Mouse (Mus musculus) midbrain, embryonic 14.5 days (tissue): ENCODE data around the gene Hist1h2bp. TPM values are rescaled to one million over a fixed set of nuclear protein-coding genes. Genes with fewer than 3 reads are reported as not detected.
"Not testable (repeated sequence)": the region's sequence is repeated elsewhere in the genome, so short reads cannot be mapped to it uniquely, and the experiment has no call there.

Experiments used
- ATAC-seq: fragments of 200-750 bp; cut with Nextera tagmentation; 2 replicates; pipeline ENCODE4 v1.8.0; 2017; ENCODE audit warnings: moderate number of reproducible peaks, moderate library complexity; ENCODE audit not compliant: low FRiP score, low TSS enrichment
- DNase-seq: peaks from one replicate; pipeline ENCODE4 v3.0.0-alpha.2; 2015
- H3K27ac ChIP-seq: fragments of 300-500 bp; sonication (generic); replicated peaks from 2 replicates; pipeline ENCODE4 v1.5.1; 2014; ENCODE audit warnings: mild to moderate bottlenecking, low read depth, low read length, moderate library complexity
- H3K27me3 ChIP-seq: fragments of 300-500 bp; sonication (generic); 2 replicates; pipeline ENCODE4 v1.6.1; 2014; ENCODE audit warnings: low read length, control low read depth, mixed read lengths; ENCODE audit not compliant: control insufficient read depth, insufficient read depth
- H3K36me3 ChIP-seq: fragments of 300-500 bp; sonication (generic); 2 replicates; pipeline ENCODE4 v1.6.1; 2014; ENCODE audit warnings: low read length, control low read depth; ENCODE audit not compliant: control insufficient read depth, insufficient read depth
- H3K4me1 ChIP-seq: fragments of 300-500 bp; sonication (generic); 2 replicates; pipeline ENCODE4 v1.6.1; 2014; ENCODE audit warnings: mild to moderate bottlenecking, antibody characterized with exemption, low read length, control low read depth; ENCODE audit not compliant: control insufficient read depth, insufficient read depth
- H3K4me2 ChIP-seq: fragments of 300-500 bp; sonication (generic); 2 replicates; pipeline ENCODE4 v1.6.1; 2014; ENCODE audit warnings: mild to moderate bottlenecking, low read length, moderate library complexity
- H3K4me3 ChIP-seq: fragments of 300-500 bp; sonication (generic); replicated peaks from 2 replicates; pipeline ENCODE4 v1.5.1; 2014; ENCODE audit warnings: low read depth, low read length
- H3K9ac ChIP-seq: fragments of 300-500 bp; sonication (generic); replicated peaks from 2 replicates; pipeline ENCODE4 v1.6.1; 2014; ENCODE audit warnings: mild to moderate bottlenecking, low read length, moderate library complexity
- H3K9me3 ChIP-seq: fragments of 300-500 bp; sonication (generic); 2 replicates; pipeline ENCODE4 v1.6.1; 2016; ENCODE audit warnings: low read length, control low read depth, mixed read lengths; ENCODE audit not compliant: control insufficient read depth
- WGBS: fragments of 180-500 bp; shearing (Covaris S2); extraction: QIAGEN DNeasy Blood & Tissue Kit; methylation state at CpG from one replicate; pipeline ENCODE4 v1.1.7; 2014; 5-methylcytosine and 5-hydroxymethylcytosine counted together
- polyA plus RNA-seq: library from polyadenylated mRNA; unstranded; fragments of >200 nt; fragmentation: Nextera tagmentation; extraction: Ambion mirVana; gene quantifications from 2 replicates; pipeline ENCODE4 v1.2.1, GENCODE M21; 2014

The Hist1h2bp gene
- polyA plus RNA-seq, 1 experiment from 2014 or later, result not detected

DNA sequence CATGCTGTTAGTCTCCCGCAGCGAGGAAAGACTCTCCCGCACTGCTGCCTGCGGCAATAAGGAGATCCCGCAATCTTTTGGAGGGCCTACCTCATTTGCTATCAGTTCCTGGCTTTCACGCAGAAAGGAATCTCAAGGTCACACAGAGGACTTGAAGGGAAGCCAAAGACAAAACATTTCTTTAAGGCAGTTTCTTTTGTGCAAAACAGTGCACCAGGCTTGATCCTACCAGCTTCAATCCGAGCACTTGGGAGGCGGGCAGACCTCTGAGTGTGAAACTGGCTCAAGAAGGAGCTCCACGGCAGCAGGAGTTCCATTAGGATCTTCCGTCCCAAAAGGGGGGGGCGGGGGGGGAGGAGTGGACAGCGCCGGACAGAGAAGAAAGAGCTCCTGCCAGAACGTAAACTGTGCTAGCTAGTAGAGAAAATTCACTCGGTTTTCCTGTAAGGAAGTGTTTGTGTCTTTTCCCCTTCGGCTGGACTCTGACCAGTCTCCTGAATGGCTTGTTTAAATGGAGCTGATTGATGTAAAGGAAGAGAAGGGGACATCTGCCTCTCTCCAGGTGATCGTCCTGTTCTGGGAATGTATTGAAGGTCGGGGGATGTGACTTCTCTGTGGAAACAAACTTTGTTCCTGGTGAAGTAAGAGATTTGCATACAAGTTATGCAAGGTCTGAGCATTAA, 3.5 kb downstream of the Hist1h2bp start:
- H3K9me3 ChIP-seq, result no peaks in the 10 kb centered on the region
- peak overlapping the region; percentile 33; the same call in 1 of the 2 replicates for H3K4me2 ChIP-seq
- H3K4me3 ChIP-seq, result no peak overlapping the region
- H3K4me1 ChIP-seq, result peaks cover 8% of the 10 kb centered on the region
- H3K36me3 ChIP-seq, result no peaks in the 10 kb centered on the region
- 9% methylated on average over 18 of the region's 18 CpGs for WGBS
- no peaks in the 10 kb centered on the region for H3K27me3 ChIP-seq
- no peak for ATAC-seq
- no peak overlapping the region for H3K9ac ChIP-seq
- DNase-seq, result peak; percentile 14
- no peak overlapping the region for H3K27ac ChIP-seq

- H3K36me3 ChIP-seq, result no peaks in the 10 kb centered on the region
- H3K4me1 ChIP-seq, result no peaks in the 10 kb centered on the region
- H3K27me3 ChIP-seq, result no peaks in the 10 kb centered on the region
- no peak overlapping the region for H3K4me2 ChIP-seq
- WGBS, result 92% methylated on average over 7 of the region's 7 CpGs
- ATAC-seq (no peak), DNase-seq (no peak)
- no peaks in the 10 kb centered on the region for H3K9me3 ChIP-seq
- H3K9ac ChIP-seq, result no peak overlapping the region
- H3K4me3 ChIP-seq, result no peak overlapping the region
- H3K27ac ChIP-seq, result no peak overlapping the region
These were observed 8.3 kb downstream of the Hist1h2bp start for GRCm38 (mm10) chr13:21795584-21795983.

DNA sequence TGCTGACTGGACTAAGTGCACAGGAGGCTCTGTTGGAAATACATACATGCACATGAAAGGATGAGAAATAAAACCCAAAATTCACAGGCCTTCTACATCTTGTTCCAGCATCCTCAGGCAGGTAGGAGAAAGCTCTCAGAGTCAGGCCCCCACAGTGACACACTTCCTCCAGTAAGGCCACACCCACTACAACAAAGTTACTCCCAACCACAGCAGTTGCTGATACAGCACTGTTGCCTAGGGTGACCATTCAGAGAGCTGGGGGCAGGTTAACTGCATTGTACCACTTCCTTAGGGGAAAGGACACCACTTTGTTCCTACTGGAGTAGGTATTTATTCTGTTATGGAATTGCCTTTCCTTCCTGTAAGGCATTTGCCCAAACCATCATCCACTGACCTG, 9.9 kb downstream of the Hist1h2bp start:
- not testable (repeated sequence) for H3K9me3 ChIP-seq, DNase-seq, H3K4me1 ChIP-seq, H3K27ac ChIP-seq, H3K36me3 ChIP-seq, H3K9ac ChIP-seq, H3K4me3 ChIP-seq, H3K4me2 ChIP-seq, H3K27me3 ChIP-seq, ATAC-seq

DNA sequence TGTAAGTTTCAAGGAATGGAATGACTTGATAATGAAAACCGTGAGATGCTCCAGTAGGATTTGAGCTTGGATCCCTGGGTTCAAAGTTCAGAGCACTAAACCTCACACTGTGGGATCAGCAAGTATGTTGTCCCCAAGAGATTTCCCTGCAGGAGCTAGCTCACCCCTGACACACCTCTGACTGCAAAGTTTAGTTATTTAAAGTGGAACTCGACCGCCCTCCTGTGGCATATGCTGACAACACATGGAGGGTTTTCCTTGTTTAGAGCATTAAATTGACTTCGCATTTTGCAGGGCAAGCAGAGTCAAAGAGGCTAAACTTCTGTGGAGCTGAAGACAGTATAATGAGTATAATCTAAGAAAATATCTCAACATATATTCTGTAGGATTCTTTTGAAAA, 15.8 kb downstream of the Hist1h2bp start:
- not testable (repeated sequence) for H3K4me1 ChIP-seq, H3K27me3 ChIP-seq, H3K4me2 ChIP-seq, H3K27ac ChIP-seq, H3K36me3 ChIP-seq, H3K4me3 ChIP-seq, H3K9ac ChIP-seq, H3K9me3 ChIP-seq, DNase-seq
- WGBS, result no CpG with 5 or more reads among the region's 4 CpGs
- ATAC-seq, result peak; percentile 76

- H3K27ac ChIP-seq, H3K4me3 ChIP-seq, H3K36me3 ChIP-seq, H3K9me3 ChIP-seq, DNase-seq, H3K27me3 ChIP-seq, H3K4me2 ChIP-seq, H3K4me1 ChIP-seq, H3K9ac ChIP-seq: not testable (repeated sequence)
- no CpG with 5 or more reads among the region's 23 CpGs for WGBS
- ATAC-seq, result peak; percentile 98
These were observed 22.8 kb downstream of the Hist1h2bp start, which contains the start of the genes Hist1h2bq and Hist1h2ao for GRCm38 (mm10) chr13:21810073-21810472. TSS of gene Hist1h2bq (minus strand) at chr13:21810197. TSS of gene Hist1h2ao (plus strand) at chr13:21810465.

GRCm38 (mm10) chr13:21811074-21811473, 23.8 kb downstream of the Hist1h2bp start:
- not testable (repeated sequence) for H3K27me3 ChIP-seq, H3K36me3 ChIP-seq, H3K27ac ChIP-seq, H3K9me3 ChIP-seq, DNase-seq, H3K4me3 ChIP-seq, H3K4me1 ChIP-seq, H3K4me2 ChIP-seq, H3K9ac ChIP-seq
- ATAC-seq, result 0 out of 2 replicates have a peak, but pooled peaks have one; percentile 7
- no CpG with 5 or more reads among the region's 8 CpGs for WGBS

DNA sequence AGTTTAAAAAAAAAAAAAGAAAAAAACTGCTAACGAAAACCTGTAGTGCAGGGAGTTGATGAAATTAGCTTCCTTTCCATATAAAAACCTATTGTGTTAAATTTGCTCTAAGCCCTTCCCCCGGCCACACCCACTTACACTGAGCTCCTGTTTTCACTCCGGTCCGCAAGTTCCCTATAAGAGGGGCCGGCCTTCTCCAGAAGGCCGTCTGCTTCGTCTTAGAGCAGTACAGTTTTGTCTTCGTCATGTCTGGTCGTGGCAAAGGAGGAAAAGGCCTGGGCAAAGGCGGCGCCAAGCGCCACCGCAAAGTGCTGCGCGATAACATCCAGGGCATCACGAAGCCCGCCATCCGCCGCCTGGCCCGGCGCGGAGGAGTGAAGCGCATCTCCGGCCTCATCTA, 24.3 kb downstream of the Hist1h2bp start, which contains the start of gene Hist1h4m:
TSS of gene Hist1h4m (plus strand) at position 208 of the 400 bp plus-strand sequence.
- ATAC-seq, result peak; percentile 71
- not testable (repeated sequence) for H3K9me3 ChIP-seq, H3K4me3 ChIP-seq, DNase-seq, H3K36me3 ChIP-seq, H3K4me1 ChIP-seq, H3K27me3 ChIP-seq, H3K9ac ChIP-seq, H3K27ac ChIP-seq
- WGBS, result no CpG with 5 or more reads among the region's 24 CpGs
- peak within 1 kb of the TSS; percentile 37 for H3K4me2 ChIP-seq

DNA sequence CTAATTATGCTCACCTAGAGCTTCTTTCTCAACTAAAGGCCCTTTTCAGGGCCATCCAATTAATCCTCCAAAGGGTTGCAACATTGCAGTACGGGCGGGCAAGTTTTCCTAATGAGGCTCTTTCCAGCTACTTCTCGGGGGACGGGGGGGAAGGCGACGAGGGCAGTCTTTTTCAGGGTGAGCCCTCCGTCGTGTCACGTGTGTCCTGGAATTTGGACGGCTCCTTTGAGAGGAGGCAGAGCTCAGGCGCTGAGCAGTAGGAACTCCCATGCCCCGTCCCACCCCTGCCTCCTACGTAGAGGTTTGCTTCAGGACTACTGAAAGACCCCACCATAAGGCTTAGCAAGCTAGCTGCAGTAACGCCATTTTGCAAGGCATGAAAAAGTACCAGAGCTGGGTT, 24.8 kb downstream of the Hist1h2bp start:
- not testable (repeated sequence) for H3K36me3 ChIP-seq, H3K9ac ChIP-seq, H3K27me3 ChIP-seq, DNase-seq, H3K4me3 ChIP-seq, H3K27ac ChIP-seq, H3K4me1 ChIP-seq, H3K9me3 ChIP-seq
- WGBS, result 0% methylated on average over 13 of the region's 14 CpGs
- peak overlapping the region; percentile 37 for H3K4me2 ChIP-seq
- peak; percentile 31; the same call in 1 of the 2 replicates for ATAC-seq
